Mouse (Mus musculus): ENCODE results near the gene Rheb. TPM values are rescaled to one million over a fixed set of nuclear protein-coding genes. Genes with fewer than 3 reads are reported as not detected.

Gene Rheb
- 10 to 100 TPM in 1 of 2 experiments, 1 to 10 TPM in 1; 4.5 to 30.3 TPM for polyA plus RNA-seq (2012; fragmentation: generic; extraction: Trizol)

GRCm38 (mm10) chr5:24842274-24843102 is at the start of gene Rheb:
Rheb (minus strand) TSS chr5:24842624.

GRCm38 (mm10) chr5:24757816-24758215 is 84.6 kb downstream of the Rheb start, which contains the start of gene Crygn:
Crygn (minus strand) TSS chr5:24758008.

Other genes starting within 250 kb of the Rheb start
- 100 to 1,000 TPM in 1 of 2 experiments, 10 to 100 TPM in 1; 45.0 to 101 TPM for gene Smarcd3, start 218.2 kb downstream of the Rheb start, polyA plus RNA-seq (2012; fragmentation: generic; extraction: Trizol)
- gene Nub1, start 157.1 kb downstream of the Rheb start, polyA plus RNA-seq (2012; fragmentation: generic; extraction: Trizol), result 10 to 100 TPM in 1 of 2 experiments, 1 to 10 TPM in 1; 6.4 to 56.8 TPM
- gene Wdr86, start 111.9 kb downstream of the Rheb start, polyA plus RNA-seq (2012; fragmentation: generic; extraction: Trizol), result under 1 TPM in 1 of 2 experiments, not detected in 1; 0.38 TPM
- 1 to 10 TPM in 1 of 2 experiments, under 1 TPM in 1; 0.94 to 4.4 TPM for gene Crygn, start 84.6 kb downstream of the Rheb start, polyA plus RNA-seq (2012; fragmentation: generic; extraction: Trizol)

All from C3H10T1/2 (cell line).